Mouse (Mus musculus) spleen, adult 12 weeks (tissue): ENCODE data around the gene Rnf220.

Experiments
- DNase-seq: peaks from one replicate; pipeline ENCODE4 v3.0.0; 2022; ENCODE audit warnings: low spot score

Rnf220 gene

GRCm38 (mm10) chr4:117302027-117302806 lies 194.6 kb downstream of the Rnf220 start:
- no peak for DNase-seq

GRCm38 (mm10) chr4:117299921-117300320 lies 196.9 kb downstream of the Rnf220 start:
- no peak for DNase-seq

GRCm38 (mm10) chr4:117297819-117298218 lies 199.0 kb downstream of the Rnf220 start:
- no peak for DNase-seq

DNA sequence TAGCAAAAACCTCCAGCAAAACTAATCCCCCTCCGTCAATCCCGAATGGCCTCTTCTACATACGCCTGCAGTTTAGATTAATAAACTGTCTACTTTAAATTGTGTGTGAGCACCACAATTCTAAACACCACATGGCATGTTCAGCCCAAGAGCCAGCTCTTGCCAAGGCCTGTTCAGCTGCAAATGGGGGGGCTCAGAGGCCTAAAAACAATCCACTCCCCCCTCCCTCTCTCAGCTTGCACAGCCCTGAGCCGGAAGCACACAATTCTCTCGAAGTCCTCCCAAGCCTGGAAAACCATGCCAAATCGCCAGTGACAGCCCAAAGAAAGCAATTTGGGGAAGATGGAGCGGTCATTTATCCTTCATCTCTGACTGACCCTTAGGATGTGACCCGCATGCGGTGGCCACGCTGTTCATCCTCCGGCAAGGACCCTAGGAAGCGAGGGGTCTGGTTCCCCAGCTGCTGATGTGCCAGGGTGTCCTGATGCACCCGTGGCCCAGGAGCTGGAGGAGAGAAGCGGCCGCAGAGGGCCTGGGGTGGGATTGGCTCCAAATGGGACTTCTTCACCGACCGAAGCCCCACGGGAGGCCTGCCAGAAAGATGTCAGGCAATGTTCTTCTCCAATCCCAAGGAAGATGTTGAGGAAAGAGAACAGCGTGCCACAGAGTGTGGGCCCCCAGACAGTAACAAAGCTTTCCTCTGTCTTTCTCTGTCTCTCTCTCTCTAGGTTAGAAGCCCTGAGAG lies 199.8 kb downstream of the Rnf220 start:
- no peak for DNase-seq

DNA sequence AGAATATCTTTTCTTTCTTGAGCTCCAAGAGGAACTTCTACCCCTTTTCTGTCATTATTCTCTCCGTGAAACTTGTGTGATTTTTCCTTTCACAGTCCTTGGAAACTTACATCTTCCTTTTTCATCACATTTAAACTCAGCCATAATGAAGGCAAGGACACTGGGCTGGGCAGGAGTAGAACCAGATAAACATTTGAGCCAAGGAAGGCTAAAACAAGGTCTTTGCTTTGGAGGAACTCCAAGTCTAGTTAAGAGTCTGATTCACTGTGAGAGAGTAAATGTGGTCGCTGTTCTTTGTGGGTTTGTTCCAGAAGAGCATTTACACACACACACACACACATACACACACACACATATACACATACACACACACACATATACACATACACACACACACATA lies 205.2 kb downstream of the Rnf220 start:
- no peak for DNase-seq

DNA sequence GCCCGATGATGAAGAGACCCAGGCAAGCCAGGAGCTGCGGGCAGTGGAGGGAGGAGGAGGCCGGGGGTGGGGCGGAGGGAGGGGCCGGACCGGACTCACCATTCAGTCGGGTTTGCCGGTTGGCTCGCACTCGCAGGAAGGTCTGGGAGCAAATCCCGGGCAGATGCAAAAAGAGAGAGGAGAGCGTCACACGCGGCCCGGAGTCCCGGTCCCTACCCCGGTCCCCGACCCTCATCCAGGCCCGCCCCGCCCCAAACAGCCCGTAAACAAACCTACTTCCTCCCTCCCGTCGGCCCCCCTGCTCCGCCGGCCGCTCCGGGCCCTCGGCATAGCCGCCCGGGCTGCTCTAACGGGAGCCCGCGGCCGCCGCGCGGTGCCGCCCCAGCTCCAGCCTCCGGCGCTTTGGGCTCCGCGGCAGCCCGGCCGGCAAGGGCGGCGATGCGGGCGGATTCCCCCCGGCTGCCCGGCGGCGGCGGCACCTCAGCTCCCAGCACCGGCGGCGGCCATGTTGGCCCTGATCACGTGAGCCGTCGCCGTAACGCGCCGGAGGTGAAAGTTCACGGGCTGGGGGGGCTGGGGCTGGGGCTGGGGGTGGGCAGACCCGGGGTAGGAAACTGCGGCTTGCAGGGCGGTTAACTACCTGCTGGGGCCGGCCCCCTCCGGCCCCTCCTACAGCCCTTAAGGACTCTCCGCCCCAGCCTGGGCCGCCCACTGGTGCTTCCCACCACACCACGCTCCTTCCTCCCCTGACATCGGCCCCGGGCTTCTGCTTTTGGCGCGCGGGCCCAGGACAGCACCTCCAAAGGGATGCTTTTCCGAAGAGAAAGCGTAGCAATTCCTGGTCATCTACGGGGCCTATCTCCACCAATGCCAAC lies 207.7 kb downstream of the Rnf220 start:
- DNase-seq = peak; percentile 67

GRCm38 (mm10) chr4:117288277-117288926 lies 208.4 kb downstream of the Rnf220 start:
- DNase-seq = no peak

DNA sequence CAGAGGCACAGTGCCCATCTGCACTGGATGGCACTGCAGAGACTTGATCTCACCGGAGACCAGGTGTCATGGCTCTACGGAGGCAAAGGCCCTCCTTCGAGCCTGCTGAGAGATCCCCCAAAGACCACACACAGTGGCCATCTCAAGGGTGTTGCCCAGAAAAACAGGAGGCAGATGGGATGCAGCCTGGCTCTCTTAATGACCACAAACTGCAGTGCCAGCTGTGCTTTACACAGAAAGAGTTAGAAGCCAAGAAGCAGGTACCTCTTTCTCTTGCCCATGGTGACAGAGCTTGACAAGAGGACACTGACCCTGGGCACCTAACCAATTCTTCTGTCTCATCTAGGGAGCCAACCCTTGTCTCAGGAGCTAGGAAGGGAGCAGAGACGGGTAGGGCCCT lies 212.5 kb downstream of the Rnf220 start:
- no peak for DNase-seq

- no peak for DNase-seq
Measured at GRCm38 (mm10) chr4:117283271-117284191, 213.3 kb downstream of the Rnf220 start.

DNA sequence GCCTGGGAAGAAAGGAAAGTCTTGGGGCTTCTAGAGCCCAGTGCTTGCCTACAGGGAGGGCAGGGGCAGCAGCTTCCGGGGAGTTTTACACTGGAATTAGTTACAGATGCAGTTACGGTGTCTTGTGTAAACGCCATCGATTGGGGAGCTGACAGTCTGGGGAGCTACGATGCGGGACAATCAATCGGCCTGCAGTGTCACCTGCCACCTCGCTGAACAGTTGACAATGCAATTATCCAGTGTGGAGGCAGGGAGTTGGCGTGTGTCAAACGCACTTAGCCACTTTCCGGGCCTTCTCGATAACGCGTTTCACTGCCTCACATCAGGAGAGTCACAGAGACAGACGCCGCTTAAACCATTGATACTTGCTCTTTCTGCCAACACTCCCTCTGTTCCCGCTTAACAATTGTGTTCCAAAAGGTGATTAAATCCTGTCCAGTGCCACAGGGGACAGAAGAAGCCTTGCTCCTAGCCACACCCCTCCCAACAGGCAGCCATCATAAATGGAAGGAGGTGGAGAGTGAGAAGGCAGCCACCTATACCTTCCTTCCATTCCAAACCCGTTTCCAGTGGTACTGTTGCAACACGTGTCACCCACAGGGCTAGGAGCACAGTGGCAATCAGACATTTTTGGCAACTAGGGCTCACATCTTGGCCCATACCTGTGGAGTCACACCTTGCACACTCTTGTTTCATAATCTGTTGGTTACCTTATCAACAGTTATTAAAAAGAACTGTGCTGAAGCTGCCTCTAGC lies 215.6 kb downstream of the Rnf220 start:
- DNase-seq = no peak

DNA sequence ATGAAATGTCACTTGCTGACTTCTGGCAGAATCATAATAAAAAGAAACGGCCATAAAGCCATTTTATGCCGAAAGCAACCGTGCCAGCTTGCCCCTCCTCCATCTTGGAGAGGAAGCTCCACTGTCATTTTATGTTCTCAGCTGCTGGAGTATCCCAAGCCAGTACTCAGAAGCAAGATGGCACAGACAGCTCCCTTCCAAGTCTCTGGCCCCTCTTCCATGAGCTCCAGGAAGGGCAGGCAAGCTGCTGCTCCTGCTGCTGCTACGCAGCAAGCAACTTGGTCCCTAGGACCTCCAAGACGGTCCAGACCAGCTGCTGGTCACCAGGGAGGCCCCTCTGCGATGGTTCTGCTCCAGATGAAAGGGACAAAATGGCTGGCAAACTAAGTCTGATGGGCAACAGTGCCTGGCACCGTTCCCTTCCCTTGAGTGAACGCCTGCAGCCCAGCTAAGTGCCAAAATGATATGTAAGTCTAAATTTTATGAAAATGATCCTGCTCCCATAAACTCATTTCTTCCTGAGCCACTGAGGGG lies 216.4 kb downstream of the Rnf220 start:
- no peak for DNase-seq

GRCm38 (mm10) chr4:117279253-117279642 lies 217.6 kb downstream of the Rnf220 start:
- no peak for DNase-seq

DNA sequence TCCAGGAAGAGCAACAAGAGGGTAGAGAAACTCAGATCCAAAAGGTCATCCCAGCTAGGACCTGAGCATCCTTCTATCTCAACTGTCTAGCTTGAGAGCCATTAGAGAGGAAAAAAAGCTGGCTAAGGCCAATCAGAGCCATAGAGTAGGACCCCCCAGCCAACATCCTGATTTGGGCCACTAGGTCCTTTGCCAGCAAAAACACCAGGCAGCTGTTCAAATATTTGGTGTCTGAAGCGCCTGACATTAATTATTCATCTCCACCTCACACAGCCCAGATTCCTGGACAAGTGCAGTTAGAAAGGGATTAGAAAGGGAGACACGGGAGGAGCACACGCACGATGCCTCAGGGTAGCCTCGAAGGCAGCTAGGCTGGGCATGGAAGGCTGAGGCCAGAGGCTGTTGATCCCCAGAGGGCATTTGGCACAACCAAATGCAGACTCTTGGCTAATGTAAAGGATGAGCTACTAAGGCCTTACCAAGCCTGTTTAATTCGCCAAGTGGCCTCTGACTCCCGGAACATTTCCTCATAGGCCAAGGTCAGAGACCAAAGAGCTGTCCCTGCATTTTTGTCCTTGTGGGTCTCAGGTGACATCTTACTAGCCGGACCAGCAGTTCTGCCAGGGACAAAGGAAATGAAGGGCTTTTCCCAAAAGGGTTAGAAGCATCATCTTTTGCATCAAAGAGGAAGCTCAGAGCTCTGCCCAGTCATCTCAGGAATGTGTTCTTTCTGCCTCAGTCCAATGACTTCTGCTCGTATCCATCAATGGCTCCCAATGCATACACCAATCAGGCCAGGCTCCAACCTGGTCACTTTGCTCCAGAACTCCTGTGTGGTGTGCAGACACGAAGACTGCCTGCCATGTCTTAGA lies 218.2 kb downstream of the Rnf220 start:
- no peak for DNase-seq

DNA sequence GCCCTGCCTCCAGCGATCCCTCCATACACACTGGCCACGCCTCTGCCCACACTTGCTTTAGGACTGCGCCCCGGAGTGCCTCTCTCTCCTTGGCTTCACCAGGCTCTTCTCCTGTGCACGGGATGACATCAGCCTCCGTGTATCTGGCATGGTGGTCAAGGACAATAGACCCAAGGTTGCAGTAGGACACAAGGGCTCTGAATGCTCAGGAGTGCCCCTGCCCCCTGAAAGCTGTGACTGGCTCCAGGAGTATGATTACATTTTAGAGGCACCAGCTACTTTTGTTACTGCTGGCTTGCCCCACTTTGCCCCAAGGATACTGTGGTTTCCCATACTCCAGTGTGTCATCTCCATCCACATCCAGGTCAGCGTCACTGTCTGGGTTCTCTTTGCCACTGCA lies 219.2 kb downstream of the Rnf220 start:
- no peak for DNase-seq

- DNase-seq = no peak
Measured at GRCm38 (mm10) chr4:117277021-117277420, 219.8 kb downstream of the Rnf220 start.

GRCm38 (mm10) chr4:117276281-117276711 lies 220.6 kb downstream of the Rnf220 start:
- no peak for DNase-seq

DNA sequence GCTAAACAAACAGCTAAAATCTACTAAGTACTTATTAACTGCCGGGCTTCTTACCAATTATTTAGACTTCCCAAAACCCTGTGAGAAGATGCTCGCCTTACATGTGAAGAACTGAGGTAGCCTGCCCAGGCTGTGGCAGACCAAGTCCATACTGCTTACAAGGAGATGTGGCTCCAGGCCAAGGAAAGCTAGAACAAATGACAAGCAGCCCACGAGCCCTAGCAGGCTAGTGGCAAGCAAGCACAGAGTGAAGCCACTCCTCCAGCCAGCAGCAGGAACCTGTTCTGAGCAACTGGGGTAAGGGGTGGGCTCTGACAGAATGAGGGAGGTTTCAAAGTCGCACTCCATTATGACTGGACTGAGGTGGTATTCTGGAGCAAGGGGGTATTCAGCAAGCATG lies 222.1 kb downstream of the Rnf220 start:
- DNase-seq = no peak

GRCm38 (mm10) chr4:117272459-117272858 lies 224.4 kb downstream of the Rnf220 start:
- DNase-seq = no peak

- peak; percentile 43 for DNase-seq
Measured at GRCm38 (mm10) chr4:117270278-117270677, 226.6 kb downstream of the Rnf220 start.
